Mouse (Mus musculus) activated CD4-positive, CD25-positive, alpha-beta regulatory T cell (primary cell): ENCODE measurements around the gene Olfr1223. TPM values are rescaled to one million over a fixed set of nuclear protein-coding genes. Genes with fewer than 3 reads are reported as not detected.

Source experiments
- polyA plus RNA-seq, 2 experiments: library from polyadenylated mRNA; unstranded; fragments of 100-300 nt; shearing (Covaris generic); gene quantifications; one replicate each; pipeline ENCODE4 v1.2.1; 2017

Gene Olfr1223
- under 1 TPM; 0.13 to 0.37 TPM for polyA plus RNA-seq

DNA sequence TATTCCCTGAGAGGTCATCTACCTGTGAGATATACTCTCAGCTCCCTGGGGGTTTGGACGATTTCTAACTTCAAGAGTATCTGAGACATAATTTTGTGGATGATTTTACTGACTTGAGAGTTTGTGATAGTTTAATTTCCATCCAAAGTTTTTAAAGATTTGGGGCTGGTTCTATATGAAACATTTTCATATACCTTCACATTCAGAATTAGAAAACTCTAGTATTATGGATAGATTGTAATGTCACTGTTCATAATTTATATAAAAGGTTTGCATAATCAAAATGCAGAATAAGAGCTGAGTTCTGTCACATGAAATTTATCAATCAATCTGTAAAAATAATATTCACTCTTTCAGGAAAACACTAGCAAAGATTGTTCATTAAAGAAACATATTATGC is at the start of gene Olfr1223:
Gene Olfr1223, minus strand, starts transcription at position 101 of the 400 bp plus-strand sequence.

DNA sequence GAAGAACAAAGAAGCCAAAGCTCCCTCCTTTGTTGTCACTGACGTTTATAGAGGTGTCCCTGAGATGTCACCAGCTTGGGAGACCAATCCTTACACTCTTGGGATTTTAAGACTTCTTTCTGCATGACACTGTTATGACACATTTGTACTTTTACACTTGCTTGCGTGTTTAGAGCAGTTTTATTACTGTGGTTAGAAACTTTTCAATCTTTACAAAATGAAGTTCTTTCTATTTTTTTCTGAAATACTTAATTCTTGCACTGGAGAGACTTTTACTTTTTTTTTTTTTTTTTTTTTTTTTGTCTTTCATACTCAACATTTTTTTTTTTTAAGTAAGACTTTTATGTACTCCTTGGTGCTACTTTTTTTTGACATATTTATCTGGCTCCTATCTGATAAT is 48.6 kb upstream of the Olfr1223 start, which contains the start of gene Olfr1226:
Gene Olfr1226, minus strand, starts transcription at position 101 of the 400 bp plus-strand sequence.

DNA sequence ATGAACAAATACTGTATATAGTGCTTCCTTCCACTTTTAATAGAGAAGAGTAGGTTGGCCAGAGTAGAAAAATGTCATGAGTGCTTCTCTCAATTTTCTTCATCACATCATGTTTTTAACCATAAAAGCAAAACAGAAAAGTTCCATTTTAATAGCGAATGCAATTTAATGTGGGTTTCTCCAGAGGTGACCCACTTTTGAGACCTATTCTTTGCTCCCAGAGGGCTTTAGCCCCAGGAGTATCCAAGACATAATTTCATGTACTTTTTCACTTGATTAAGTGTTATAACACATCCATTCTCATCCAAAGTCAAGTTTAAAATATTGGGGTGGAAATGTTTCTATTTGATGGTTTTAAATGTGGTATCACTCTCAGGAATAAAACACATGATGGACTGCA is 23.2 kb upstream of the Olfr1223 start, which contains the start of gene Olfr1225:
Gene Olfr1225, minus strand, starts transcription at position 101 of the 400 bp plus-strand sequence.

GRCm38 (mm10) chr2:89163991-89164390 is 12.6 kb upstream of the Olfr1223 start, which contains the start of gene Olfr1224-ps1:
Gene Olfr1224-ps1 (minus strand): TSS chr2:89164091.

GRCm38 (mm10) chr2:89132954-89133353 is 18.4 kb downstream of the Olfr1223 start, which contains the start of gene Olfr1222:
Gene Olfr1222 (minus strand): TSS chr2:89133054.

DNA sequence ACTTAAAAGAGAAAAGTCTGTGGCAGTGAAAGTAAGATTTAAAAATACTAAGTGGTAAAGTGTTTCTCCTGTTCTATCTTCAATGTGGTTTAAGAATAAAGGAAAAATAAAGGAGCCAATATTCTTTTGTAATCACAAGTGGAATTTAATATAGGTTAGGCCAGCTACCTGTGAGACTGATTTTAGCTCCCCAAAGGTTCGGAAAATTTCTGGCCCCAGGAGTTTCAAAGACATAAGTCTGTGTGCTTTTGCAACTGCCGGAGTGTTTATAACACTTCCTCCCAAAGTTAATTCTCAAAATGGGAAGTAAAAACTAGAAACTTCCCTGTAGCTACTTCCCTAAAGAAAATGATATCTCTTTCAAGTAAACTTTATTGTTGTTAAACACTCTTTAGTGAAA is 34.2 kb downstream of the Olfr1223 start, which contains the start of gene Olfr1221:
Gene Olfr1221, minus strand, starts transcription at position 101 of the 400 bp plus-strand sequence.

DNA sequence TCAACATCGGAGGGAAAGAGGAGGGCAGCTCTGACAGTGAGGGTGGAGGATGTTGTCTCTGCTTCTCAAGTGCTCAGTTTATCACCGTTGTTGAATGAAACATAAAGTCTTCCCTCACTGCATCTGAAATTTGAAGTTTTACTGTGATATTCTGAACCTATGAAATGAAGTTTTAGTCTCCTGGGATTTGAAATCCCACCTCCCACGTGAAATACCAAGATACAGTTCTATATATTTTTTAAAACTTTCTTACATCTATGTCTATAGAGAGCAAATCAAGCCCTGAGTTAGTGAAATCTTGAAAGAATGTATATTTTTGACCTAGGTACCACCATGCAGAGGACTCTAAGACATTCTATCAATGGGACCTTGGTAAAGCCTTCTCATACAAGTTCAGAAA is 44.6 kb downstream of the Olfr1223 start, which contains the start of gene Olfr1220:
Gene Olfr1220, minus strand, starts transcription at position 101 of the 400 bp plus-strand sequence.

Other genes starting within 250 kb of the Olfr1223 start
- gene Olfr1208, start 249.2 kb downstream of the Olfr1223 start, polyA plus RNA-seq = under 1 TPM in 1 of 2 experiments, not detected in 1; 0.28 TPM
- gene Olfr1209, start 236.4 kb downstream of the Olfr1223 start, polyA plus RNA-seq = under 1 TPM in 1 of 2 experiments, not detected in 1; 0.05 TPM
- not detected for gene Olfr1211, start 213.4 kb downstream of the Olfr1223 start, polyA plus RNA-seq
- gene Olfr1212, start 197.6 kb downstream of the Olfr1223 start, polyA plus RNA-seq = not detected
- not detected for gene Gm13762, start 171.3 kb downstream of the Olfr1223 start, polyA plus RNA-seq
- not detected for gene Olfr1214, start 158.9 kb downstream of the Olfr1223 start, polyA plus RNA-seq
- gene Olfr1215, start 144.6 kb downstream of the Olfr1223 start, polyA plus RNA-seq = under 1 TPM in 1 of 2 experiments, not detected in 1; 0.23 TPM
- gene Olfr1216, start 133.2 kb downstream of the Olfr1223 start, polyA plus RNA-seq = not detected
- under 1 TPM in 1 of 2 experiments, not detected in 1; 0.19 TPM for gene Olfr1217, start 119.5 kb downstream of the Olfr1223 start, polyA plus RNA-seq
- gene Olfr1218, start 90.4 kb downstream of the Olfr1223 start, polyA plus RNA-seq = not detected
- not detected for gene Olfr1219, start 68.0 kb downstream of the Olfr1223 start, polyA plus RNA-seq
- gene Olfr1220, start 44.7 kb downstream of the Olfr1223 start, polyA plus RNA-seq = under 1 TPM in 1 of 2 experiments, not detected in 1; 0.17 TPM
- gene Olfr1221, start 34.3 kb downstream of the Olfr1223 start, polyA plus RNA-seq = not detected
- gene Olfr1222, start 18.5 kb downstream of the Olfr1223 start, polyA plus RNA-seq = under 1 TPM in 1 of 2 experiments, not detected in 1; 0.07 TPM
- gene Olfr1224-ps1, start 12.5 kb upstream of the Olfr1223 start, polyA plus RNA-seq = under 1 TPM in 1 of 2 experiments, not detected in 1; 0.23 TPM
- gene Olfr1225, start 23.1 kb upstream of the Olfr1223 start, polyA plus RNA-seq = not detected
- gene Olfr1226, start 48.5 kb upstream of the Olfr1223 start, polyA plus RNA-seq = not detected
- gene Olfr1228, start 102.5 kb upstream of the Olfr1223 start, polyA plus RNA-seq = under 1 TPM in 1 of 2 experiments, not detected in 1; 0.32 TPM
- not detected for gene Olfr1229, start 136.5 kb upstream of the Olfr1223 start, polyA plus RNA-seq
- gene Olfr1230, start 145.7 kb upstream of the Olfr1223 start, polyA plus RNA-seq = not detected
- under 1 TPM in 1 of 2 experiments, not detected in 1; 0.31 TPM for gene Olfr1231, start 155.5 kb upstream of the Olfr1223 start, polyA plus RNA-seq
- not detected for gene Olfr1232, start 178.1 kb upstream of the Olfr1223 start, polyA plus RNA-seq
- under 1 TPM in 1 of 2 experiments, not detected in 1; 0.04 TPM for gene Olfr1233, start 190.8 kb upstream of the Olfr1223 start, polyA plus RNA-seq
- under 1 TPM in 1 of 2 experiments, not detected in 1; 0.31 TPM for gene Olfr1234, start 213.3 kb upstream of the Olfr1223 start, polyA plus RNA-seq